26 mouse cellular contexts compared by ENCODE assay signal in genomic region chr17:20074090-20074489, GRCm38 (mm10). TPM values are rescaled to one million over a fixed set of nuclear protein-coding genes. Genes with fewer than 3 reads are reported as not detected.
A peak's percentile ranks its signal among the peaks of the same experiment; 100 is the strongest.
DNase-seq lines count a peak whose midpoint lies in the region; ATAC-seq and TF ChIP-seq lines count a peak whose summit lies in the region.
"Had no signal": no experiment of that assay in that cellular context is flagged by ENCODE, and none has a peak within 500 bp of the region (broad histone marks: within the 10 kb centered on the region; RNA-seq: fewer than 3 reads in every experiment).

No protein-coding gene starts in this region.

- no peak overlapping the region for H3K9ac ChIP-seq in intestine, embryonic 16.5 days (ENCODE audit: low read depth, low read length)
- H3K9ac ChIP-seq in intestine, embryonic 15.5 days = no peak overlapping the region
- no peak overlapping the region for H3K9ac ChIP-seq in MEL (ENCODE audit: control insufficient read depth, low read depth, low read length, poor library complexity, severe bottlenecking)
- H3K9ac ChIP-seq in intestine, postnatal 0 days (ENCODE audit: low read depth, low read length) = no peak overlapping the region
- H3K9ac ChIP-seq: embryonic facial prominence, embryonic 12.5 days; forebrain, embryonic 13.5 days; forebrain, embryonic 15.5 days had no signal

- TF ChIP-seq POLR2A in MEL (IDR thresholded peaks at IDR 0.05; ENCODE audit: control insufficient read depth in 1 of 2, insufficient read depth in 1 of 2, low read depth in 1 of 2, low read length in 2 of 2, poor library complexity in 1 of 2) = no peak

- no peaks in the 10 kb centered on the region for H3K4me1 ChIP-seq in intestine, embryonic 16.5 days (ENCODE audit: control insufficient read depth, insufficient read depth, low read length)
- H3K4me1 ChIP-seq in intestine, embryonic 15.5 days (replicated peaks) = no peaks in the 10 kb centered on the region
- peaks cover 0 to 2% of the 10 kb centered on the region in 2 experiments; a peak in 1 of 4 replicates for H3K4me1 ChIP-seq in MEL (ENCODE audit: control insufficient read depth in 1 of 2, insufficient read depth in 2 of 2, low read length in 2 of 2)
- H3K4me1 ChIP-seq in intestine, postnatal 0 days (replicated peaks; ENCODE audit: control insufficient read depth, insufficient read depth, low read length) = no peaks in the 10 kb centered on the region
- H3K4me1 ChIP-seq: embryonic facial prominence, embryonic 10.5 days; embryonic facial prominence, embryonic 12.5 days; forebrain, embryonic 13.5 days; forebrain, embryonic 15.5 days had no signal

- TF ChIP-seq CTCF in MEL (IDR thresholded peaks at IDR 0.05 in 2 of 3, conservative IDR thresholded peaks at IDR 0.05 in 1 of 3; ENCODE audit: control insufficient read depth in 1 of 3, insufficient read depth in 1 of 3, low read depth in 2 of 3, low read length in 3 of 3, poor library complexity in 1 of 3, severe bottlenecking in 1 of 3) = no peak
- no peak for TF ChIP-seq CTCF in intestine, postnatal 0 days (IDR thresholded peaks at IDR 0.05; ENCODE audit: low read depth)

- no peak overlapping the region for H3K4me2 ChIP-seq in intestine, embryonic 16.5 days (ENCODE audit: low read depth, low read length)
- no peak overlapping the region for H3K4me2 ChIP-seq in intestine, embryonic 15.5 days (replicated peaks)
- H3K4me2 ChIP-seq in intestine, postnatal 0 days (replicated peaks; ENCODE audit: low read depth) = no peak overlapping the region
- H3K4me2 ChIP-seq: embryonic facial prominence, embryonic 12.5 days; forebrain, embryonic 13.5 days; forebrain, embryonic 15.5 days had no signal

- no peaks in the 10 kb centered on the region for H3K36me3 ChIP-seq in intestine, embryonic 16.5 days (ENCODE audit: control insufficient read depth, insufficient read depth, low read length)
- no peaks in the 10 kb centered on the region for H3K36me3 ChIP-seq in intestine, embryonic 15.5 days
- H3K36me3 ChIP-seq in MEL (ENCODE audit: control insufficient read depth in 1 of 2, insufficient read depth in 2 of 2, low read length in 2 of 2) = no peaks in the 10 kb centered on the region
- H3K36me3 ChIP-seq in intestine, postnatal 0 days (ENCODE audit: control insufficient read depth, insufficient read depth) = no peaks in the 10 kb centered on the region
- H3K36me3 ChIP-seq: embryonic facial prominence, embryonic 10.5 days; embryonic facial prominence, embryonic 12.5 days; forebrain, embryonic 15.5 days had no signal

- no peak overlapping the region for H3K27ac ChIP-seq in intestine, embryonic 16.5 days (ENCODE audit: low read length)
- no peak overlapping the region for H3K27ac ChIP-seq in intestine, embryonic 15.5 days
- no peak overlapping the region for H3K27ac ChIP-seq in MEL (ENCODE audit: control insufficient read depth, low read depth, low read length)
- H3K27ac ChIP-seq in intestine, postnatal 0 days (ENCODE audit: low read depth, low read length) = no peak overlapping the region
- H3K27ac ChIP-seq: embryonic facial prominence, embryonic 10.5 days; embryonic facial prominence, embryonic 12.5 days; forebrain, embryonic 13.5 days; forebrain, embryonic 15.5 days had no signal

- no peaks in the 10 kb centered on the region for H3K9me3 ChIP-seq in intestine, embryonic 16.5 days (ENCODE audit: control insufficient read depth, low read length)
- H3K9me3 ChIP-seq in intestine, embryonic 15.5 days = no peaks in the 10 kb centered on the region
- no peaks in the 10 kb centered on the region for H3K9me3 ChIP-seq in MEL (replicated peaks; ENCODE audit: insufficient read depth, low read length)
- H3K9me3 ChIP-seq in intestine, postnatal 0 days (ENCODE audit: control insufficient read depth) = no peaks in the 10 kb centered on the region

- no peak for TF ChIP-seq RAD21 in MEL (IDR thresholded peaks at IDR 0.05; ENCODE audit: low read depth, low read length)

- peak; percentile 77 for ATAC-seq in intestine, embryonic 16.5 days
- no peak for ATAC-seq in intestine, embryonic 15.5 days
- ATAC-seq in intestine, postnatal 0 days = peak; percentile 97
- ATAC-seq in monocyte, adult 5-6 weeks (replicated peaks; ENCODE audit: insufficient number of reproducible peaks, low FRiP score, low TSS enrichment, poor library complexity, severe bottlenecking) = no peak
- ATAC-seq: activated CD4-positive, CD25-positive, alpha-beta regulatory T cell, adult 4 months; forebrain, embryonic 13.5 days; forebrain, embryonic 15.5 days; Patski had no signal

- peak; percentile 11 for DNase-seq in MEL (ENCODE audit: low read depth, low spot score)
- DNase-seq in heart, adult 18-20 months = no peak
- DNase-seq: adrenal gland, adult 8-10 months; adrenal gland, postnatal 14 days; adrenal gland, postnatal 36 days; cerebellum, adult 11-12 months; cerebellum, adult 2 months; cerebellum, adult 9-10 months; cerebellum, postnatal 10 days; cerebellum, postnatal 25 days had no signal

- no peaks in the 10 kb centered on the region for H3K79me2 ChIP-seq in MEL (ENCODE audit: control insufficient read depth, insufficient read depth, low read length, poor library complexity)

- no peaks in the 10 kb centered on the region for H3K27me3 ChIP-seq in intestine, embryonic 16.5 days (replicated peaks; ENCODE audit: control insufficient read depth, insufficient read depth, low read length)
- no peaks in the 10 kb centered on the region for H3K27me3 ChIP-seq in intestine, embryonic 15.5 days (replicated peaks)
- H3K27me3 ChIP-seq in MEL (ENCODE audit: control insufficient read depth in 1 of 2, insufficient read depth in 2 of 2, low read length in 2 of 2) = no peaks in the 10 kb centered on the region
- no peaks in the 10 kb centered on the region for H3K27me3 ChIP-seq in intestine, postnatal 0 days (replicated peaks; ENCODE audit: control insufficient read depth, insufficient read depth, low read length)
- H3K27me3 ChIP-seq: embryonic facial prominence, embryonic 12.5 days; forebrain, embryonic 13.5 days; forebrain, embryonic 15.5 days; Patski had no signal

- TF ChIP-seq EP300 in MEL (IDR thresholded peaks at IDR 0.05; ENCODE audit: low read depth in 1 of 2, low read length in 2 of 2) = no peak

- 73% methylated on average over 6 of the region's 6 CpGs for WGBS in intestine, embryonic 16.5 days
- 79% methylated on average over 6 of the region's 6 CpGs for WGBS in intestine, embryonic 15.5 days
- 59% methylated on average over 6 of the region's 6 CpGs for WGBS in intestine, postnatal 0 days

- no peak overlapping the region for H3K4me3 ChIP-seq in intestine, embryonic 16.5 days (ENCODE audit: low read length)
- H3K4me3 ChIP-seq in intestine, embryonic 15.5 days (replicated peaks) = no peak overlapping the region
- no peak overlapping the region for H3K4me3 ChIP-seq in MEL (ENCODE audit: control insufficient read depth in 1 of 2, insufficient read depth in 1 of 2, low read depth in 2 of 2, low read length in 2 of 2)
- no peak overlapping the region for H3K4me3 ChIP-seq in intestine, postnatal 0 days (ENCODE audit: low read depth, low read length)
- H3K4me3 ChIP-seq: embryonic facial prominence, embryonic 10.5 days; embryonic facial prominence, embryonic 12.5 days; forebrain, embryonic 13.5 days; forebrain, embryonic 15.5 days had no signal

TF ChIP-seq in MEL, 35 proteins besides CTCF, POLR2A, EP300 and RAD21:
- TF ChIP-seq POLR2AphosphoS2 (IDR thresholded peaks at IDR 0.05; ENCODE audit: low read length) (no peak), CHD1 (IDR thresholded peaks at IDR 0.05; ENCODE audit: low read depth, low read length) (no peak), TAL1 (IDR thresholded peaks at IDR 0.05; ENCODE audit: low read length) (no peak), GABPA (IDR thresholded peaks at IDR 0.05; ENCODE audit: low read depth, low read length) (no peak), NRF1 (IDR thresholded peaks at IDR 0.05; ENCODE audit: insufficient read depth, low read depth, low read length, poor library complexity, severe bottlenecking) (no peak), POLR2AphosphoS5 (IDR thresholded peaks at IDR 0.05; ENCODE audit: borderline replicate concordance, low read depth, low read length) (no peak), ZNF384 (IDR thresholded peaks at IDR 0.05; ENCODE audit: low read depth, low read length) (no peak), E2F4 (IDR thresholded peaks at IDR 0.05; ENCODE audit: borderline replicate concordance, low read depth, low read length) (no peak), USF1 (IDR thresholded peaks at IDR 0.05; ENCODE audit: low read depth, low read length) (no peak), TBP (IDR thresholded peaks at IDR 0.05; ENCODE audit: low read depth, low read length) (no peak), JUND (IDR thresholded peaks at IDR 0.05; ENCODE audit: low read depth, low read length) (no peak), BHLHE40 (IDR thresholded peaks at IDR 0.05; ENCODE audit: borderline replicate concordance, low read depth, low read length) (no peak), CHD2 (IDR thresholded peaks at IDR 0.05; ENCODE audit: low read length) (no peak), TCF12 (IDR thresholded peaks at IDR 0.05; ENCODE audit: low read depth, low read length) (no peak), MAX (IDR thresholded peaks at IDR 0.05; ENCODE audit: low read length) (no peak)

RNA-seq across cellular contexts. Expression of gene Vmn2r104, which starts 26.0 kb away (rescaled TPM):
- not detected in 2 replicates for polyA plus RNA-seq in intestine, embryonic 16.5 days (2015; fragmentation: Nextera tagmentation; extraction: Ambion mirVana)
- polyA plus RNA-seq in intestine, embryonic 15.5 days (2015; fragmentation: Nextera tagmentation; extraction: Ambion mirVana) = not detected in 2 replicates
- not detected in 2 replicates for total RNA-seq in MEL (2012; rRNA removed)
- polyA plus RNA-seq in MEL (2012; ENCODE audit: insufficient read depth in 1 of 2, insufficient read length in 2 of 2, low read depth in 1 of 2, low replicate concordance in 2 of 2, missing spikeins in 1 of 2) = not detected
- polyA plus RNA-seq in intestine, postnatal 0 days (2015; fragmentation: Nextera tagmentation; extraction: Ambion mirVana) = not detected in 2 replicates
- not detected in 3 replicates for total RNA-seq in monocyte, adult 5-6 weeks (2017)
- not detected for total RNA-seq in heart, adult 18-20 months (2021)
- total RNA-seq: adrenal gland, adult 18-20 months; adrenal gland, postnatal 14 days; adrenal gland, postnatal 36 days; ES-E14 had no signal
- polyA plus RNA-seq: activated CD4-positive, CD25-positive, alpha-beta regulatory T cell, adult 4 months; cerebellum, adult 2 months; cortical plate, adult 2 months; embryonic facial prominence, embryonic 10.5 days; embryonic facial prominence, embryonic 12.5 days; embryonic facial prominence, embryonic 14.5 days; forebrain, embryonic 11.5 days; forebrain, embryonic 13.5 days; forebrain, embryonic 15.5 days; Patski had no signal

RNA-seq across cellular contexts. Expression of gene Fpr-rs7, which starts 39.9 kb away (rescaled TPM):
- not detected in 2 replicates for polyA plus RNA-seq in intestine, embryonic 16.5 days (2015; fragmentation: Nextera tagmentation; extraction: Ambion mirVana)
- polyA plus RNA-seq in intestine, embryonic 15.5 days (2015; fragmentation: Nextera tagmentation; extraction: Ambion mirVana) = not detected in 2 replicates
- not detected in 2 replicates for total RNA-seq in MEL (2012; rRNA removed)
- not detected for polyA plus RNA-seq in MEL (2012; ENCODE audit: insufficient read depth in 1 of 2, insufficient read length in 2 of 2, low read depth in 1 of 2, low replicate concordance in 2 of 2, missing spikeins in 1 of 2)
- not detected in 2 replicates for polyA plus RNA-seq in intestine, postnatal 0 days (2015; fragmentation: Nextera tagmentation; extraction: Ambion mirVana)
- total RNA-seq in monocyte, adult 5-6 weeks (2017) = not detected in 3 replicates
- not detected for total RNA-seq in heart, adult 18-20 months (2021)
- total RNA-seq: adrenal gland, adult 18-20 months; adrenal gland, adult 8-10 months; adrenal gland, postnatal 14 days; adrenal gland, postnatal 36 days; ES-E14 had no signal
- polyA plus RNA-seq: activated CD4-positive, CD25-positive, alpha-beta regulatory T cell, adult 4 months; C2C12; cerebellum, adult 2 months; cortical plate, adult 2 months; embryonic facial prominence, embryonic 10.5 days; embryonic facial prominence, embryonic 12.5 days; embryonic facial prominence, embryonic 14.5 days; forebrain, embryonic 11.5 days; forebrain, embryonic 13.5 days; forebrain, embryonic 15.5 days; Patski had no signal

Comparison
In these comparisons a context has a peak if more than half of its experiments do, and no peak if none do; other contexts are left out.
1. ATAC-seq: peak in intestine, embryonic 16.5 days (single experiment) and intestine, postnatal 0 days (single experiment); none in intestine, embryonic 15.5 days (single experiment) and monocyte, adult 5-6 weeks (single experiment).